Mouse (Mus musculus) CH12.LX (cell line): Measurements from ENCODE around the gene Pla2g7. TPM values are rescaled to one million over a fixed set of nuclear protein-coding genes. Genes with fewer than 3 reads are reported as not detected.

ENCODE experiments used
- DNase-seq: peaks from one replicate; pipeline ENCODE4 v3.0.0-alpha.2; 2013; ENCODE audit errors: extremely low read depth
- H3K27ac ChIP-seq: 2 replicates; pipeline ENCODE4 v1.5.1; 2012; ENCODE audit warnings: low read depth, mild to moderate bottlenecking, control low read depth, moderate library complexity; ENCODE audit not compliant: insufficient read depth
- H3K27me3 ChIP-seq: replicated peaks from 2 replicates; pipeline ENCODE3; 2012; ENCODE audit warnings: inconsistent platforms
- H3K36me3 ChIP-seq, 2 experiments: replicated peaks in 1 of 2; 2 replicates each; pipeline versions ENCODE3 to v1.6.1; 2012; ENCODE audit warnings: inconsistent platforms in 1 of 2, low read length in 1 of 2, mild to moderate bottlenecking in 1 of 2, mixed read lengths in 1 of 2, moderate library complexity in 1 of 2; ENCODE audit not compliant: control insufficient read depth in 1 of 2, insufficient read depth in 1 of 2
- H3K4me1 ChIP-seq, 2 experiments: 2 replicates each; pipeline ENCODE4 v1.6.1; 2012; ENCODE audit warnings: inconsistent platforms in 1 of 2, moderate library complexity in 1 of 2; ENCODE audit not compliant: insufficient read depth in 2 of 2, control insufficient read depth in 1 of 2
- H3K4me2 ChIP-seq: 2 replicates; pipeline ENCODE4 v1.6.1; 2012; ENCODE audit warnings: low read depth, mild to moderate bottlenecking, control low read depth; ENCODE audit not compliant: poor library complexity, insufficient read depth, severe bottlenecking
- H3K4me3 ChIP-seq, 3 experiments: fragments of 150-350 bp in 1 of 3; sonication (generic) in 1 of 3; replicated peaks in 1 of 3; 2 replicates each; pipeline versions ENCODE3 to v1.5.1; 2011 to 2012; ENCODE audit warnings: low read depth in 2 of 3, low read length in 2 of 3, mild to moderate bottlenecking in 2 of 3, moderate library complexity in 2 of 3, control low read depth in 1 of 3, improper control_type of control experiment in 1 of 3, inconsistent platforms in 1 of 3, mixed read lengths in 1 of 3; ENCODE audit not compliant: poor library complexity in 1 of 3
- H3K79me2 ChIP-seq: replicated peaks from 2 replicates; pipeline ENCODE4 v1.6.1; 2012; ENCODE audit warnings: mild to moderate bottlenecking, moderate library complexity; ENCODE audit not compliant: control insufficient read depth, poor library complexity, insufficient read depth, severe bottlenecking; ENCODE audit errors: extremely low read depth
- H3K9ac ChIP-seq: 2 replicates; pipeline ENCODE4 v1.6.1; 2012; ENCODE audit warnings: low read depth, mild to moderate bottlenecking, control low read depth, moderate library complexity; ENCODE audit not compliant: insufficient read depth
- H3K9me3 ChIP-seq: replicated peaks from 2 replicates; pipeline ENCODE3; 2012; ENCODE audit warnings: low read length, inconsistent platforms, mixed read lengths
- CHD1 ChIP-seq: IDR thresholded peaks from 2 replicates; pipeline ENCODE4 v1.6.1; 2012; ENCODE audit warnings: low read depth, low read length, improper control_type of control experiment, inconsistent platforms
- E2F4 ChIP-seq: IDR thresholded peaks from 2 replicates; pipeline ENCODE4 v1.6.1; 2011; ENCODE audit warnings: low read depth, low read length, improper control_type of control experiment; ENCODE audit not compliant: insufficient replicate concordance
- ETS1 ChIP-seq: conservative IDR thresholded peaks from 2 replicates; pipeline ENCODE4 v1.6.1; 2012; ENCODE audit warnings: low read depth, mild to moderate bottlenecking, inconsistent platforms, low read length, improper control_type of control experiment, moderate library complexity
- GABPA ChIP-seq: IDR thresholded peaks from 2 replicates; pipeline ENCODE4 v1.6.1; 2012; ENCODE audit warnings: low read depth, low read length, improper control_type of control experiment, inconsistent platforms; ENCODE audit not compliant: insufficient replicate concordance
- HCFC1 ChIP-seq: IDR thresholded peaks from 2 replicates; pipeline ENCODE4 v1.6.1; 2012; ENCODE audit warnings: low read depth, mild to moderate bottlenecking, inconsistent platforms, low read length, improper control_type of control experiment
- JUN ChIP-seq: IDR thresholded peaks from 2 replicates; pipeline ENCODE4 v1.6.1; 2011; ENCODE audit warnings: low read depth, mild to moderate bottlenecking, low read length, improper control_type of control experiment, moderate library complexity; ENCODE audit not compliant: insufficient read depth
- JUND ChIP-seq: conservative IDR thresholded peaks from 2 replicates; pipeline ENCODE4 v1.6.1; 2011; ENCODE audit warnings: low read depth, low read length, improper control_type of control experiment
- MAFK ChIP-seq: IDR thresholded peaks from 2 replicates; pipeline ENCODE4 v1.6.1; 2011; ENCODE audit warnings: low read length, improper control_type of control experiment; ENCODE audit not compliant: insufficient replicate concordance
- MAX ChIP-seq: IDR thresholded peaks from 2 replicates; pipeline ENCODE4 v1.6.1; 2011; ENCODE audit warnings: low read length, improper control_type of control experiment
- MAZ ChIP-seq: IDR thresholded peaks from 2 replicates; pipeline ENCODE4 v1.6.1; 2012; ENCODE audit warnings: low read depth, mild to moderate bottlenecking, inconsistent platforms, low read length, improper control_type of control experiment, moderate library complexity
- NRF1 ChIP-seq: IDR thresholded peaks from 2 replicates; pipeline ENCODE4 v1.6.1; 2014; ENCODE audit warnings: low read depth, mild to moderate bottlenecking, inconsistent platforms, low read length, improper control_type of control experiment, moderate library complexity
- POLR2A ChIP-seq: IDR thresholded peaks from 2 replicates; pipeline ENCODE4 v1.6.1; 2011; ENCODE audit warnings: low read depth, mild to moderate bottlenecking, improper control_type of control experiment, low read length
- RAD21 ChIP-seq: IDR thresholded peaks from 2 replicates; pipeline ENCODE4 v1.6.1; 2011; ENCODE audit warnings: low read depth, mild to moderate bottlenecking, low read length, improper control_type of control experiment, moderate library complexity
- RCOR1 ChIP-seq: conservative IDR thresholded peaks from 2 replicates; pipeline ENCODE4 v1.6.1; 2012; ENCODE audit warnings: low read depth, mild to moderate bottlenecking, inconsistent platforms, low read length, improper control_type of control experiment
- SIN3A ChIP-seq: IDR thresholded peaks from 2 replicates; pipeline ENCODE4 v1.6.1; 2012; ENCODE audit warnings: low read length, improper control_type of control experiment, inconsistent platforms
- SMC3 ChIP-seq: IDR thresholded peaks from 2 replicates; pipeline ENCODE4 v1.6.1; 2011; ENCODE audit warnings: low read depth, low read length, improper control_type of control experiment
- ZKSCAN1 ChIP-seq: IDR thresholded peaks from 2 replicates; pipeline ENCODE4 v1.6.1; 2012; ENCODE audit warnings: low read depth, inconsistent platforms, low read length, improper control_type of control experiment, borderline replicate concordance
- ZNF384 ChIP-seq: IDR thresholded peaks from 2 replicates; pipeline ENCODE4 v1.6.1; 2012; ENCODE audit warnings: low read depth, low read length, improper control_type of control experiment, inconsistent platforms
- dilution Hi-C: fragments of 300-500 bp; cut with MboI; formaldehyde crosslinking; loops from 2 replicates; pipeline ENCODE4 v1.14.3; 2020; ENCODE audit warnings: low sequenced_read_pairs; ENCODE audit not compliant: extremely low pct_unique_long_range_greater_than_20kb, extremely low pct_ligation_motif_present
- in situ Hi-C: fragments of 300-500 bp; cut with MboI; formaldehyde crosslinking; loops from 3 replicates; pipeline ENCODE4 v1.14.3; 2019; ENCODE audit warnings: low sequenced_read_pairs, low pct_ligation_motif_present, low pct_unique_long_range_greater_than_20kb, mixed read lengths
- polyA plus RNA-seq: library from polyadenylated mRNA; unstranded; fragments of >175 nt; gene quantifications from 2 replicates; pipeline ENCODE4 v1.2.1, GENCODE M21; 2012; ENCODE audit warnings: low read depth; ENCODE audit not compliant: insufficient read length
- total RNA-seq, 2 experiments: library from RNA; depleted of rRNA; stranded (reverse); fragments of 300-350 nt in 1 of 2; fragments of >200 nt in 1 of 2; gene quantifications; 2 replicates each; pipeline ENCODE4 v1.2.3; 2012 to 2014

Pla2g7 gene
- total and polyA plus RNA-seq, 3 experiments = 0.27 TPM; not detected in 2

DNA sequence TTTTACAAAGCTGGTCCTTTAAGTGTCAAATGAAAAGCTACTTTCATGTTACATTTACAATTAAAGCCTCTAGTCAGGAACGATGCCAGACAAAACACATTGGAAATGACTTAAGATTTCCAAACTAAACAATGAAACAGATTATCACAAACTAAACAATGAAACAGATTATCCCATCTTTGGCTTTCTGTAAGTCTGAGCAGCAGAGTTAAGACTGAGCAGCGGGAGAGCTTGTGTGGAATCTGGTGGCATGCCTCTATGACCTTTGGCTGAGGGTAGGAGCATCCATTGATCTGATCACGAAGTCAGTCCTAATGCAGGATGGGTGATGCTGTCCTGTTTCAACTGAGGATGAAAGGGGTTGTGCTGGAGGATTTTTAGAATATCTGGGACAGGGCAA, 44.3 kb downstream of the Pla2g7 start:
- DNase-seq = no peak
- Histone ChIP-seq H3K4me3 (no peak overlapping the region), H3K27me3 (no peaks in the 10 kb centered on the region), H3K4me2 (no peak overlapping the region), H3K27ac (no peak overlapping the region), H3K36me3 (no peaks in the 10 kb centered on the region), H3K9ac (no peak overlapping the region), H3K79me2 (no peaks in the 10 kb centered on the region), H3K4me1 (no peaks in the 10 kb centered on the region), H3K9me3 (peaks cover 25% of the 10 kb centered on the region)
- in situ Hi-C loops (no loop called here), dilution Hi-C loops (no loop called here)
- no peak for TF ChIP-seq HCFC1
- no peak for TF ChIP-seq JUND
- TF ChIP-seq E2F4 = no peak
- TF ChIP-seq POLR2A = no peak
- no peak for TF ChIP-seq MAX
- no peak for TF ChIP-seq JUN
- no peak for TF ChIP-seq RAD21
- TF ChIP-seq SMC3 = no peak
- TF ChIP-seq ZKSCAN1 = no peak
- TF ChIP-seq MAFK = no peak
- no peak for TF ChIP-seq MAZ
- TF ChIP-seq ETS1 = no peak
- TF ChIP-seq RCOR1 = no peak
- TF ChIP-seq GABPA = no peak
- TF ChIP-seq CHD1 = no peak

DNA sequence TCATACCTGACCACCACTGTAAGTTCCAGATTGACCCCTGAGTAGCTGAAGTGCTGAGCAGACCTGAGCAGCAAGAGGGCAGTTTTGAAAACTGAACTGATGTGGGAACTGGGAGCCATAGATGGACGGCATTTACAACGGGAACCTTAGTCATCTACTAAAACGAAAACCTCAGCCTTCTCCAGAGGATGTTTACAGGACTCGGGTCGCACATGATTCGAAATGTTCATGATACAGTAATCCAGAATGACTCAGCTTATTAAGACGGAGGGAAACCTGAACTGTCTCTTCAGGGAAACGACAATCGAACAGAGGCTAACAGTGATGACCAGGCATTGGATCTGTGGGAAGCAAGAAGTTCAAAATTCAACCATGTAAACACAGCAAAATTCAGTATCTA, 51.3 kb downstream of the Pla2g7 start:
- Histone ChIP-seq H3K9ac (no peak overlapping the region), H3K79me2 (no peaks in the 10 kb centered on the region), H3K4me2 (no peak overlapping the region), H3K27ac (no peak overlapping the region), H3K4me1 (no peaks in the 10 kb centered on the region), H3K9me3 (peaks cover 31% of the 10 kb centered on the region), H3K27me3 (no peaks in the 10 kb centered on the region), H3K4me3 (no peak overlapping the region), H3K36me3 (no peaks in the 10 kb centered on the region)
- dilution Hi-C loops (no loop called here), in situ Hi-C loops (no loop called here)
- TF ChIP-seq NRF1 = no peak
- TF ChIP-seq CHD1 = no peak
- TF ChIP-seq SIN3A = no peak
- TF ChIP-seq ZKSCAN1 = no peak
- TF ChIP-seq MAX = no peak
- TF ChIP-seq ZNF384 = no peak
- no peak for DNase-seq
